Mouse (Mus musculus): ENCODE measurements around the gene Smad9. TPM values are rescaled to one million over a fixed set of nuclear protein-coding genes. Genes with fewer than 3 reads are reported as not detected.
A peak's percentile ranks its signal among the peaks of the same experiment; 100 is the strongest.
"Not testable (repeated sequence)": the region's sequence is repeated elsewhere in the genome, so short reads cannot be mapped to it uniquely, and the experiment has no call there.

Gene Smad9
- polyA plus RNA-seq, 1 experiment = 1.5 TPM

DNA sequence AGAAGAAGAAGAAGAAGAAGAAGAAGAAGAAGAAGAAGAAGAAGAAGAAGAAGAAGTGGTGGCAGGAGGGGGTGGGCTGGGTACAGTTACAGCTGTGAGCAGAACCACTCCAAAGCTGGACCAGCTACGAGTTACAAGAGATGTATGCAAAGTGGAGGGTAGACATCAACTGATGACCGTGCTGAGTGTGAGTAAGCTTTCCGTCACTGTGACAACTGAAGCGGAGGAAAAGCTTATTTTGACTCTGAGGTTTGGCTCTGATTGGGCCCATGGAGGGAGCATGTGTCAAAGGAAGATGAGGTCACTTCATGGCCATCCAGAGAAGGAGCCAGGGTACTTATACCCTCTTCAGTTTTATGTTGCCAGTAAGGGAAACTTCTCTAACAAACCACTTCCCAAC is 2.0 kb upstream of the Smad9 start:
- Histone ChIP-seq H3K4me1 (ENCODE audit: control insufficient read depth, insufficient read depth, low read length) (no peaks in the 10 kb centered on the region), H3K4me3 (ENCODE audit: insufficient read depth, low read length) (no peak overlapping the region), H3K27ac (ENCODE audit: insufficient read depth, low read length) (no peak overlapping the region)
- TF ChIP-seq CTCF (IDR thresholded peaks at IDR 0.05; ENCODE audit: borderline replicate concordance, insufficient read depth, low read length) = no peak
- TF ChIP-seq POLR2A (IDR thresholded peaks at IDR 0.05; ENCODE audit: low read depth, low read length) = no peak

DNA sequence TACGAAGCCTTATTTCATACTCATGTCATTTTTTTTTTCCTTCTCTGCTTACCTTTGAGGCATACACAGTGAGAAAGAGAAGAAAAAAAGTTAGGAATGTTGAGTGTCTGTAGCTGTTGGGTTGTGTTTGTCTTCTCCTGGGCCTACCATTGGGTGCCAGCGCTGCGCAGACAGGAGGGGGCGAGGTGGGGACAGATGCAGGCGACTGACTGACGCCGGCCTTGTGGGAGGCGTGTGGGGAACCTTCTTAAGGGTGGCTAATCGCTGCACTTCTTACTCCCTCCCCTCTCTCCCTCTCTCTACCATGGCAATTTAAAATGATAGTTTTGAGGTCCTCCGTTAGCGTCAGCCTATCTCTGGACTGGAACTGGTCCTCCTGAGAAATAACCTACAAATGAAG is 676 bp downstream of the Smad9 start:
- Histone ChIP-seq H3K27ac (ENCODE audit: insufficient read depth, low read length) (peak overlapping the region; percentile 27), H3K4me3 (ENCODE audit: insufficient read depth, low read length) (peak overlapping the region; percentile 52), H3K4me1 (ENCODE audit: control insufficient read depth, insufficient read depth, low read length) (no peaks in the 10 kb centered on the region)
- TF ChIP-seq POLR2A (IDR thresholded peaks at IDR 0.05; ENCODE audit: low read depth, low read length) = no peak

DNA sequence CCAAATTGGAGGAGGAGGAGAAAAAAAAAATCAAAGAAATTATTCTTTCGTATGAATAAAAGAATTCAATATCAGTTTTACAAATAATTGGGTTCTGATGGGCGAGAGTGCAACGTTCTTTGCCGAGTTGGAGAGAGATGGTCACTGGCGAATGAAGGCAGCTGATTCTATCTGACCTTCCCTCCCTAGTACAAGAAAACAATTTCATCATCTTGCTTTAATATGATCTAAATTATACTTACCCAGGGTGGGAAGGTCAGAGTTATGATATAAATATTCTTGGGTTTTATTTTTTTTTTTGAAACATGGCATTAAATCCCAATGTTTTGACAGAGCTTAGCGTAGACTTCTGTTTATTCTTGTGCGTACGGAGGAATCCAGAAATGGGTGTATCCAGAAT is 2.1 kb downstream of the Smad9 start:
- Histone ChIP-seq H3K27ac (ENCODE audit: insufficient read depth, low read length) (no peak overlapping the region), H3K4me3 (ENCODE audit: insufficient read depth, low read length) (no peak overlapping the region), H3K4me1 (ENCODE audit: control insufficient read depth, insufficient read depth, low read length) (no peaks in the 10 kb centered on the region)
- TF ChIP-seq POLR2A (IDR thresholded peaks at IDR 0.05; ENCODE audit: low read depth, low read length) = no peak
- no peak for TF ChIP-seq CTCF (IDR thresholded peaks at IDR 0.05; ENCODE audit: borderline replicate concordance, insufficient read depth, low read length)

DNA sequence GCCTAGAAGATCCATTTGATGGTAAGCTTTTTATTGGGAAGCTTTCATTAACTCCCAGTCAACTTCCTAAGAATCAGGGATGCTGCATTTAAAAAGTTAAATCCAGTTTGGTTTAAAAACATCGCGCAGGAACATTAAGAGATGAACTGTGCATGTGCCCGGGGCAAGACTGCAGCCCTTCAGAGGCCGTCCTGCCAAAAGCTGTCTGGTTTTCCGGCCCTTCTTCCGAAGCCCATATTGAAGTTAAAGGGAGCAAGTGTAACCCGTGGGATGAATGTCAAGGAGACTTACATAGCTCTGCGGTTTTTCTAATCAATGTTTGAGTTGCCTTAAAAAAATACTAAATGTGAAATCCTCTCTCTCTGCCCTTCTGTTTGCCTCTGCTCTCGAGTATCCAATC is 3.8 kb downstream of the Smad9 start:
- H3K27ac ChIP-seq (ENCODE audit: insufficient read depth, low read length) = no peak overlapping the region
- no peak overlapping the region for H3K4me3 ChIP-seq (ENCODE audit: insufficient read depth, low read length)
- no peaks in the 10 kb centered on the region for H3K4me1 ChIP-seq (ENCODE audit: control insufficient read depth, insufficient read depth, low read length)
- no peak for TF ChIP-seq POLR2A (IDR thresholded peaks at IDR 0.05; ENCODE audit: low read depth, low read length)
- no peak for TF ChIP-seq CTCF (IDR thresholded peaks at IDR 0.05; ENCODE audit: borderline replicate concordance, insufficient read depth, low read length)

DNA sequence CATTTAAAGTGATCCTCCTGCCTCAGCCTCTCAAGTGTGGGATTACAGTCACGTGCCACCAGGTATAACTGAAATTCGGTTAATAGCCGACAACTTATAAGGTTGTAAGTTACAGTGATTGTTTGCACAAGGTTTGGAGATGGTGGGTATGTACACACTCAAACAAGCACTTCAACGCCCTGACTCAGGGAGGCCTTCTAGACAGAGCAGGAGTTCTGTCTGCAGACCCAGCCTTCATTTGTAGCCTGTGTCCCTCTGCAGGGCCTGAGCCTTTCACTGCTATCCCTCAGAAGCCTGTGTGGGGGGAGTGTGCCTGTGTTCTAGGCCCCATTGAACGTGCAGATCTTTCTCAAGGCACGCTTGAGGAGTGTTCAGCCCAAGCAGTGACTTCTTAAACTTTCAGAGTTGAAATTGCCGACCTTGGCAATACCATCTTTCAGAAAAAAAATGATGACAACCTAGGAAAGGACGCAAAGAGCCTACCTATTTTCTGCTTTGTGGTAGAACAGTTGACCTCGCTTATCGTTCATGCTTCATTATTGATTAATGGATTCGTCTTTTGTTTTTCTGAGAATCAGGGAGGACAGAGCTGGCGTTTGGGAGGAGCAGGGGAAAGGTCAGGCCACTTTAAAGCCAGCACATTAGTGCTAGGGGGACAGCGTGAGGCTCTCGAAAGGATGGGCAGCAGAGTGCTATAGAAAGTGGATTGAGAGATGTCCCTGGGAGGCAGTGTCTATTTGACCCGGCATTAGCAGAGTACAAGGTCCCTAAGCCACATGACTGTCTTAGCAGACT is 5.1 kb downstream of the Smad9 start:
- Histone ChIP-seq H3K27ac (ENCODE audit: insufficient read depth, low read length) (no peak overlapping the region), H3K4me1 (ENCODE audit: control insufficient read depth, insufficient read depth, low read length) (no peaks in the 10 kb centered on the region), H3K4me3 (ENCODE audit: insufficient read depth, low read length) (no peak overlapping the region)
- no peak for TF ChIP-seq CTCF (IDR thresholded peaks at IDR 0.05; ENCODE audit: borderline replicate concordance, insufficient read depth, low read length)
- no peak for TF ChIP-seq POLR2A (IDR thresholded peaks at IDR 0.05; ENCODE audit: low read depth, low read length)

DNA sequence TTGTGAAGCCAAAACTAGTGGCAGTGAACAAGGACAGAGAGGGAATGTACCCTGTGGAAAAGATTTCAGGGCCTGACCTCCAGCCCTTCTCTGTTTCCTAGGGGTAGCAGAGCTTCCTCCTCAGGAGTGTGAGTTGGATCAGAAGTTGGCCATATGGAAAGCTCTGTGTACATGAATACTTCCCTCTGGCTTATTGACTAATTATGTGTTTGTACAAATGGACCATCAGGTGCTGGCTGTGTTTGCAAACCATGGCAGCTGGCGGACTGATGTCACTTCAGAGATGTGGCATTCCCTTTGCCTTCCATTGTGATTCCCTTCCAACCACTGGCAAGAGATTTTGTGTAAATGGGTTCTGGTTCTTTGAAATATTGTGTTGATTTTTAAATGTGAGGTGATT is 5.9 kb downstream of the Smad9 start:
- Histone ChIP-seq H3K4me3 (ENCODE audit: insufficient read depth, low read length) (no peak overlapping the region), H3K27ac (ENCODE audit: insufficient read depth, low read length) (no peak overlapping the region), H3K4me1 (ENCODE audit: control insufficient read depth, insufficient read depth, low read length) (no peaks in the 10 kb centered on the region)
- TF ChIP-seq POLR2A (IDR thresholded peaks at IDR 0.05; ENCODE audit: low read depth, low read length) = no peak
- TF ChIP-seq CTCF (IDR thresholded peaks at IDR 0.05; ENCODE audit: borderline replicate concordance, insufficient read depth, low read length) = no peak

DNA sequence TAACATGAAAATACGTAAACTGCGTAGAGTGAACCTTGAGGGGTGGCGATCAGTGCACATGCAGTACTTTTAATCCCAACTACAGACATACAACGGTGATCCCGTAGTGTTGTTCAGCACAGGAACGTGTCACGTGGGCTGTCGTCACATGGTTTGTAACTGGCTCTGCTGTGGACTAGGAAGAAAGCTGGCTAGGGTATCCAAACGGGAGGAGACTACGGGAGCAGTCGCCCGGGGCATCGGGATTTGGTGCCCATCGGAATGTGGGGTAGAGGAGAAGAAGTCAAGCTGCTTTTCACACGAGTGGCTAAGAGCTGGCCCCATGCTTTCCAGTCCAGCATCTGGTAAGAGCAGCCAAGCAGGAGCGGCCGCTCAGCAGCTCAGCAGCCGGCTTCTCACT is 9.0 kb downstream of the Smad9 start:
- TF ChIP-seq POLR2A (IDR thresholded peaks at IDR 0.05; ENCODE audit: low read depth, low read length) = peak; percentile 23; the same call in 1 of the 2 replicates
- TF ChIP-seq CTCF (IDR thresholded peaks at IDR 0.05; ENCODE audit: borderline replicate concordance, insufficient read depth, low read length) = no peak
- H3K4me3 ChIP-seq (ENCODE audit: insufficient read depth, low read length) = peak overlapping the region; percentile 17; the same call in 1 of the 2 replicates
- no peak overlapping the region for H3K27ac ChIP-seq (ENCODE audit: insufficient read depth, low read length)
- no peaks in the 10 kb centered on the region for H3K4me1 ChIP-seq (ENCODE audit: control insufficient read depth, insufficient read depth, low read length)

DNA sequence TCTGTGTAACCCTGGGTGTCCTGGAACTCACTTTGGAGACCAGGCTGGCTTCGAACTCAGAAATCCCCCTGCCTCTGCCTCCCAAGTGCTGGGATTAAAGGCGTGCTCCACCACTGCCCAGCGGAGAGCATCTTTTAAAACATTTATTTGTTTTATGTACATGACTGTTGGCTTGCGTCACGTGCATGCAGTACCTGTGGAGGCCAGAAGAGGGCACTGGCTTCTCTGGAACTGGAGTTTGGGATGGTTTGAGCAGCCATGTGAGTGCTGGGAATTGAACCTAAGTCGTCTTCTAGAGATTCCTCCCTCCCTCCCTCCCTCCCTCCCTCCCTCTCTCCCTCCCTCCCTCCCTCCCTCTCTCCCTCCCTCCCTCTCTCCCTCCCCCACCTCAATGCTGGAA is 10.1 kb downstream of the Smad9 start:
- H3K4me3 ChIP-seq (ENCODE audit: insufficient read depth, low read length); H3K27ac ChIP-seq (ENCODE audit: insufficient read depth, low read length); H3K4me1 ChIP-seq (ENCODE audit: control insufficient read depth, insufficient read depth, low read length): not testable (repeated sequence)
- TF ChIP-seq CTCF (IDR thresholded peaks at IDR 0.05; ENCODE audit: borderline replicate concordance, insufficient read depth, low read length) = peak; percentile 31; the same call in 1 of the 2 replicates

DNA sequence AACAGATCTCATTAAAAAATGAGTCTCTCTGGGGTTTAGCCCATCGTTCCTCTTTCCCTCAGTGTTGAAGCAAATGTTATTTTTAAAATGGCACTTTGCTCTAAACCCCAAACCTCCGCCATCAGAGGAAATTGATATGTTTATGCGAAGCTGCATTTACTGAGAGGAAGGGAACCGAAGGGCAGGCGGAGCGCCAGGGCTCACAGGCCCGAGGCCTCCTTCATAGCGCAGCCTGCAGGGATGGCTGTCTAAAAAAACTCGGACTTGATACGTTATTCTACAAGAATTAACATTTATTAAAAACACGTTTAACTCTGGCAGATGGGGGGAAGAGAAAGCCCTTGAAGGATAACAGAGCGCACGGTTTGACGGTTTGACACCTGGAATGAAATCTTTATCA is 10.7 kb downstream of the Smad9 start:
- H3K27ac ChIP-seq (ENCODE audit: insufficient read depth, low read length) = no peak overlapping the region
- H3K4me1 ChIP-seq (ENCODE audit: control insufficient read depth, insufficient read depth, low read length) = no peaks in the 10 kb centered on the region
- no peak overlapping the region for H3K4me3 ChIP-seq (ENCODE audit: insufficient read depth, low read length)
- no peak for TF ChIP-seq CTCF (IDR thresholded peaks at IDR 0.05; ENCODE audit: borderline replicate concordance, insufficient read depth, low read length)
- TF ChIP-seq POLR2A (IDR thresholded peaks at IDR 0.05; ENCODE audit: low read depth, low read length) = no peak

DNA sequence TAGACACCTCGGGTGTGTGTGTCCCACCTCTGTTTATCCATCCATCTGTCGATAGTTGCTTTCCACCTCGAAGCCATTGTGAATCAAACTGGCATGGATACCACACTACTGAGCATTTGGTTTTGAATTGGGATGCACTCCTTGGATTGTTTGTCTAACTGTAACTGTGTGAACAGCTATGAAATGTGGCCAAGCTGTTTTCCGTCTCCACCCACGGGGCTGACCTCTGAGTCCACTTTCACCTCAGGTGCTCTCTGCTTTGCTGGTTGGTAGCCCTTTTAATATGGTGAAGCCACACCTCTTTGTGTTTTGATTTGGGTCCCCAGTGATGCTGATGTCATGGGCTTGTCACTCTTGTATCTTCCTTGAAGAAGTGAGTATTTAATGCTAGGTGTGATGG is 11.4 kb downstream of the Smad9 start:
- no peak overlapping the region for H3K27ac ChIP-seq (ENCODE audit: insufficient read depth, low read length)
- TF ChIP-seq POLR2A (IDR thresholded peaks at IDR 0.05; ENCODE audit: low read depth, low read length) = no peak
- no peak for TF ChIP-seq CTCF (IDR thresholded peaks at IDR 0.05; ENCODE audit: borderline replicate concordance, insufficient read depth, low read length)
- no peaks in the 10 kb centered on the region for H3K4me1 ChIP-seq (ENCODE audit: control insufficient read depth, insufficient read depth, low read length)
- no peak overlapping the region for H3K4me3 ChIP-seq (ENCODE audit: insufficient read depth, low read length)
